In genomic region chr7:67678878-67679499, GRCm38 (mm10) we compare ENCODE assay signal across 24 mouse cellular contexts. TPM values are rescaled to one million over a fixed set of nuclear protein-coding genes. Genes with fewer than 3 reads are reported as not detected.
DNase-seq lines count a peak whose midpoint lies in the region; ATAC-seq and TF ChIP-seq lines count a peak whose summit lies in the region.
"Had no signal": no experiment of that assay in that cellular context is flagged by ENCODE, and none has a peak within 500 bp of the region (broad histone marks: within the 10 kb centered on the region; RNA-seq: fewer than 3 reads in every experiment).

No protein-coding gene starts in this region.

- no peak overlapping the region for H3K9ac ChIP-seq in intestine, embryonic 14.5 days (ENCODE audit: low read length)
- no peak overlapping the region for H3K9ac ChIP-seq in intestine, postnatal 0 days (ENCODE audit: low read depth, low read length)
- no peak overlapping the region for H3K9ac ChIP-seq in stomach, postnatal 0 days (ENCODE audit: low read length)
- H3K9ac ChIP-seq: embryonic facial prominence, embryonic 13.5 days; forebrain, embryonic 12.5 days; forebrain, embryonic 15.5 days; hindbrain, embryonic 12.5 days had no signal

- TF ChIP-seq EP300 in stomach, postnatal 0 days (optimal IDR thresholded peaks at IDR 0.05): no peak

- H3K27ac ChIP-seq in gastrocnemius, adult 2 months: peak overlapping the region; percentile 70
- no peak overlapping the region for H3K27ac ChIP-seq in intestine, embryonic 14.5 days (ENCODE audit: low read depth)
- H3K27ac ChIP-seq in intestine, postnatal 0 days (ENCODE audit: low read depth, low read length): no peak overlapping the region
- no peak overlapping the region for H3K27ac ChIP-seq in stomach, postnatal 0 days (replicated peaks)
- H3K27ac ChIP-seq: embryonic facial prominence, embryonic 10.5 days; embryonic facial prominence, embryonic 13.5 days; forebrain, embryonic 12.5 days; forebrain, embryonic 15.5 days; heart, adult 2 months; hindbrain, embryonic 12.5 days had no signal

- 67% methylated on average over 16 of the region's 16 CpGs for WGBS in intestine, embryonic 14.5 days
- 52% methylated on average over 16 of the region's 16 CpGs for WGBS in intestine, postnatal 0 days
- 60% methylated on average over 16 of the region's 16 CpGs for WGBS in stomach, postnatal 0 days

- intact Hi-C loops in gastrocnemius, adult 2 months (cut with DNase I): loop anchor here (10.0 kb wide), 1 partner anchor 276 kb away; the partner anchor contains the start of gene Igf1r

- no peaks in the 10 kb centered on the region for H3K27me3 ChIP-seq in intestine, embryonic 14.5 days (replicated peaks; ENCODE audit: control insufficient read depth, insufficient read depth, low read length)
- no peaks in the 10 kb centered on the region for H3K27me3 ChIP-seq in intestine, postnatal 0 days (replicated peaks; ENCODE audit: control insufficient read depth, insufficient read depth, low read length)
- H3K27me3 ChIP-seq in stomach, postnatal 0 days (ENCODE audit: control insufficient read depth, insufficient read depth, low read length): no peaks in the 10 kb centered on the region
- H3K27me3 ChIP-seq: embryonic facial prominence, embryonic 13.5 days; forebrain, embryonic 12.5 days; forebrain, embryonic 15.5 days; hindbrain, embryonic 12.5 days had no signal

- H3K9me3 ChIP-seq in intestine, embryonic 14.5 days (ENCODE audit: control insufficient read depth, low read length): no peaks in the 10 kb centered on the region
- H3K9me3 ChIP-seq in intestine, postnatal 0 days (ENCODE audit: control insufficient read depth): no peaks in the 10 kb centered on the region
- no peaks in the 10 kb centered on the region for H3K9me3 ChIP-seq in stomach, postnatal 0 days (ENCODE audit: control insufficient read depth, low read length)
- H3K9me3 ChIP-seq: embryonic facial prominence, embryonic 10.5 days; embryonic facial prominence, embryonic 13.5 days; forebrain, embryonic 12.5 days; forebrain, embryonic 15.5 days; hindbrain, embryonic 12.5 days had no signal

- TF ChIP-seq CTCF in gastrocnemius, adult 2 months (IDR thresholded peaks at IDR 0.05): no peak
- TF ChIP-seq CTCF in intestine, postnatal 0 days (IDR thresholded peaks at IDR 0.05; ENCODE audit: low read depth): no peak
- no peak for TF ChIP-seq CTCF in stomach, postnatal 0 days (IDR thresholded peaks at IDR 0.05; ENCODE audit: low read depth)

- H3K4me3 ChIP-seq in gastrocnemius, adult 2 months: no peak overlapping the region
- H3K4me3 ChIP-seq in intestine, embryonic 14.5 days (ENCODE audit: low read depth, low read length): no peak overlapping the region
- no peak overlapping the region for H3K4me3 ChIP-seq in intestine, postnatal 0 days (ENCODE audit: low read depth, low read length)
- H3K4me3 ChIP-seq in stomach, postnatal 0 days (ENCODE audit: low read depth, low read length): no peak overlapping the region
- H3K4me3 ChIP-seq: embryonic facial prominence, embryonic 10.5 days; embryonic facial prominence, embryonic 13.5 days; erythroblast, embryonic 14.5 days; forebrain, embryonic 12.5 days; forebrain, embryonic 15.5 days; heart, adult 2 months; hindbrain, embryonic 12.5 days had no signal

- ATAC-seq in intestine, embryonic 14.5 days (replicated peaks; ENCODE audit: low FRiP score, low TSS enrichment, low read depth): peak; percentile 59; the same call in 1 of the 2 replicates
- peak; percentile 57; the same call in 1 of the 2 replicates for ATAC-seq in intestine, postnatal 0 days
- ATAC-seq in stomach, postnatal 0 days (ENCODE audit: low FRiP score, low TSS enrichment): peak; percentile 67; the same call in 1 of the 2 replicates
- ATAC-seq: forebrain, embryonic 15.5 days; hindbrain, embryonic 16.5 days had no signal

- no peaks in the 10 kb centered on the region for H3K4me1 ChIP-seq in intestine, embryonic 14.5 days (replicated peaks; ENCODE audit: control insufficient read depth, insufficient read depth, low read length)
- no peaks in the 10 kb centered on the region for H3K4me1 ChIP-seq in intestine, postnatal 0 days (replicated peaks; ENCODE audit: control insufficient read depth, insufficient read depth, low read length)
- H3K4me1 ChIP-seq in stomach, postnatal 0 days (replicated peaks; ENCODE audit: control insufficient read depth, insufficient read depth): 0 out of 2 replicates have a peak, but pooled peaks cover 2% of the 10 kb centered on the region
- H3K4me1 ChIP-seq: embryonic facial prominence, embryonic 13.5 days; forebrain, embryonic 12.5 days; forebrain, embryonic 15.5 days; hindbrain, embryonic 12.5 days had no signal

- peaks cover 25% of the 10 kb centered on the region for H3K36me3 ChIP-seq in intestine, embryonic 14.5 days (ENCODE audit: control insufficient read depth, insufficient read depth, low read length)
- 0 out of 2 replicates have a peak, but pooled peaks cover 5% of the 10 kb centered on the region for H3K36me3 ChIP-seq in intestine, postnatal 0 days (ENCODE audit: control insufficient read depth, insufficient read depth)
- H3K36me3 ChIP-seq in stomach, postnatal 0 days (ENCODE audit: control insufficient read depth, insufficient read depth, low read length): no peaks in the 10 kb centered on the region
- H3K36me3 ChIP-seq: forebrain, embryonic 15.5 days had no signal

- no peak for DNase-seq in gastrocnemius, adult 2 months
- no peak for DNase-seq in gastrocnemius, postnatal 4 days (ENCODE audit: low spot score in 2 of 2)
- no peak for DNase-seq in intestine, embryonic 14.5 days (ENCODE audit: low spot score)
- no peak for DNase-seq in stomach, postnatal 0 days (ENCODE audit: low spot score)
- DNase-seq in testis, postnatal 14 days (ENCODE audit: low spot score): no peak
- DNase-seq in cerebellum, postnatal 14 days: no peak
- DNase-seq: adrenal gland, postnatal 10 days; adrenal gland, postnatal 36 days; cerebellum, adult 2 months; cerebellum, adult 9-11 months; cerebellum, postnatal 36 days; embryo, embryonic 11 days; gastrocnemius, postnatal 10 days; gastrocnemius, postnatal 36 days; heart, adult 2 months had no signal

- no peak overlapping the region for H3K4me2 ChIP-seq in intestine, embryonic 14.5 days (ENCODE audit: low read length)
- no peak overlapping the region for H3K4me2 ChIP-seq in intestine, postnatal 0 days (replicated peaks; ENCODE audit: low read depth)
- H3K4me2 ChIP-seq in stomach, postnatal 0 days (replicated peaks; ENCODE audit: low read depth): no peak overlapping the region
- H3K4me2 ChIP-seq: embryonic facial prominence, embryonic 13.5 days; forebrain, embryonic 12.5 days; forebrain, embryonic 15.5 days; heart, embryonic 11.5 days; hindbrain, embryonic 12.5 days had no signal

RNA-seq across cellular contexts. Expression of gene Ttc23, which starts 31.8 kb away (rescaled TPM):
- total RNA-seq in gastrocnemius, adult 2 months (2021): 10 to 100 TPM; 23.3 to 25.3 TPM
- 10 to 100 TPM; 26.5 to 33.2 TPM for total RNA-seq in gastrocnemius, postnatal 4 days (2021)
- 27.5 and 30.8 TPM in 2 replicates for polyA plus RNA-seq in intestine, embryonic 14.5 days (2014; fragmentation: Nextera tagmentation; extraction: Ambion mirVana)
- polyA plus RNA-seq in intestine, postnatal 0 days (2015; fragmentation: Nextera tagmentation; extraction: Ambion mirVana): 8.6 and 9.4 TPM in 2 replicates
- 12.6 and 13.6 TPM in 2 replicates for polyA plus RNA-seq in stomach, postnatal 0 days (2015; fragmentation: Nextera tagmentation; extraction: Ambion mirVana)
- polyA plus RNA-seq: erythroblast, embryonic 14.5 days had no signal

RNA-seq across cellular contexts. Expression of gene Lrrc28, which starts 33.9 kb away (rescaled TPM):
- 10 to 100 TPM; 21.3 to 23.6 TPM for total RNA-seq in gastrocnemius, adult 2 months (2021)
- 10 to 100 TPM; 17.3 to 19.1 TPM for total RNA-seq in gastrocnemius, postnatal 4 days (2021)
- 12.4 and 14.1 TPM in 2 replicates for polyA plus RNA-seq in intestine, embryonic 14.5 days (2014; fragmentation: Nextera tagmentation; extraction: Ambion mirVana)
- polyA plus RNA-seq in intestine, postnatal 0 days (2015; fragmentation: Nextera tagmentation; extraction: Ambion mirVana): 16.1 and 17.2 TPM in 2 replicates
- polyA plus RNA-seq in stomach, postnatal 0 days (2015; fragmentation: Nextera tagmentation; extraction: Ambion mirVana): 66.0 and 66.5 TPM in 2 replicates
